Mouse (Mus musculus): ENCODE results near the gene Cdca8.
"Not testable (repeated sequence)": the region's sequence is repeated elsewhere in the genome, so short reads cannot be mapped to it uniquely, and the experiment has no call there.

Gene Cdca8

DNA sequence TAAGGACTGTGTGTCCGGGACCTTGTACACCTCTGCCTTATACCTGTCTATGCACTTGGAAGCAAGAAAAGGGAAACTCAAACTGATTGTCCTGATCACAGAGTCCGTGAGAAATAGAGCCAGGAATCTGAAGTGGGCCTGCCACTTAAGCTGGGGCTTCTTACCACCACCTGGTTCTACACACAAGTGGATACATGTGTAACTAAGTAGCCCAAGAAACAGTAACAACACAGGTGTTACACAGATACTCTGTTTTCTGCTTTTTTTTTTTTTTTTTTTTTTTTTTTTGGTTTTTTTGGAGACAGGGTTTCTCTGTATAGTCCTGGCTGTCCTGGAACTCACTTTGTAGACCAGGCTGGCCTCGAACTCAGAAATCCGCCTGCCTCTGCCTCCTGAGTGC lies at the start of gene Cdca8:
Gene Cdca8, minus strand, starts transcription at position 101 of the 400 bp plus-strand sequence.
- not testable (repeated sequence) for DNase-seq

- no peak for DNase-seq
These were observed 49.3 kb upstream of the Cdca8 start for GRCm38 (mm10) chr4:124988382-124988781.

DNA sequence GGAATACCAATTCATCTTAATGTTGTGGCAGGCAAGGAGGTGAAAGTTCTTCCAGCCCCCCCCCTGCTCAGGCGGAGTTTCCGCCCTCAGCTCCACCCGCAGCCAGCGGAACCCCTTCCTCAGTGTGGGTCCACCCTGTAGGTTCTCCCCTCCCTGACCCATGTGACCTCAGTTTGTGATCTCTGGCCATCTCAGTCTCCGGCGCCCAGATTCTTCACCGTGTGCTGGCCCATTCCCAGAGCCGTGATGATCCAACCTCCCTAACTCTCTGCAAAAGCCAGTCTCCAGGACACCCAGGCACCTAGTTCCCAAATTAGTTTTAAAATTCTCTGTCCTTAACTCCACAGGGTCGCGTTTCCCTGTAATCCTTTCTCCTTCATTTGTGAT lies 48.6 kb upstream of the Cdca8 start:
- no peak for DNase-seq

GRCm38 (mm10) chr4:124986739-124987710 lies 47.9 kb upstream of the Cdca8 start:
- DNase-seq: no peak

- DNase-seq: no peak
These were observed 46.8 kb upstream of the Cdca8 start, which contains the start of gene Rspo1 for GRCm38 (mm10) chr4:124985671-124986602. Gene Rspo1 (plus strand): TSS chr4:124986430.

DNA sequence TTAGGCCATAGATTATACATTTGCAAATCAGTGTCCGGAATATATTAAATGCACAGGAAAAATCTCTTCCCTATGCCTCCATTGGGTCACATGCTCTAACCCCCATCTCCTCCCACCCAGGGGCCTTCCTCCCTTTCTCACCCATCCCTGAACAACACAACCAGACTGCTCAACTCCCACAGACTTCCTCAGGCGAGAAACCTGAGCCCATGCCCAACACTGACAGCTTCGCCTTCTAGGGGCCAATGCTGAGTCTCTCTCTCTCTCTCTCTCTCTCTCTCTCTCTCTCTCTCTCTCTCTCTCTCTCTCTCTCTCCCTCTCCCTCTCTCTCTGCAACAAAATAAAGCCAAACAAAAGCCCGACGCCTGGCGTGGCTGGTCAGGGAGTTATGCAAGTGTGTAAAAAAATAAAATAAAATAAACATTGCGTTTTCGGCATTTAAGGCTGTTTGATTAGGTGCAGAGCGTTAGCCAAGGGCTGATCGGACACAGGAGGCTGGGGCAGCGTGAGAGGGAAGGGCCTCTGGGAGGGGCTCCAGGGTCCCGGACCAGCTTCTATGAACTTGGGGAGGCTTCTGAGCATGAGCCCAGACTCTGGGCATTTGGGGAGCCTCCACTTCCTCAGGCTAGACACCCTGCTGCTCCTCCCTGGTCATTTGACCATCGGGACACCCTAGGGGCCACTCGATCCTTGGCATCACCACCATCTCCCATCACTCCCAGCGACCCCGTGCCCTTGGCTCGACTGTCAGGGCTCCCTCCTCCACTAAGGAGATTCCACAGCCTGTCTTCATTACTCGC lies 46.0 kb upstream of the Cdca8 start:
- DNase-seq: no peak

DNA sequence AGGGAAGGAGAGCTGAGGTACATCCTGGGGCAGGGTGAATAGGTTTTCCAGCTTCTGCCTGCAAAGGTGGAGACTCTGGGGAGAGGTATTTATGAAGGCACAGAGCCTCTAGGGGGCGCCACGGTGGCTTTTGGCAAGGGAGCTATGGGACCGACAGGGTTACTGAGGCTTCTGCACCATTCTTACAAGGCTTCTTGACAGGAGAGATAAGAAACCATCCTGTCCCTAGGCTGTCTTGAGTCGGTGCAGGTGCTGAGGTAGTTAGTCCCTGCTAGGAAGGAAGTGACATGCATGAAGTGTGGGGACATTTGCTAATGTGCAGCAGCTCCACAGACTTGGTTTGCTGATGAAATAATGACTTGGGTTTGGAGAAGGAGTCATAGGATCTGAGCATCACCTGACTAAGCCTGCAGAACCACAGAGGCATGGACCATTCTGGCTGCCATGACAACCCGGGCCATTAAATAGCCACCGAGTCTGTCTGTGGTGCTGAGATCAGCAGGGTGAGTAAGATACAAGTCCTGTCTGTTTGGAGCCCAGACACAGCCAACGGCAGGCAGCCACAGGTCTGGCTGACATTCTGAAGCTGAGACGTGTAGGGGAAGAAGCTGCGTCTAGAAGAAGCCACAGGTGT lies 44.9 kb upstream of the Cdca8 start:
- DNase-seq: no peak

DNA sequence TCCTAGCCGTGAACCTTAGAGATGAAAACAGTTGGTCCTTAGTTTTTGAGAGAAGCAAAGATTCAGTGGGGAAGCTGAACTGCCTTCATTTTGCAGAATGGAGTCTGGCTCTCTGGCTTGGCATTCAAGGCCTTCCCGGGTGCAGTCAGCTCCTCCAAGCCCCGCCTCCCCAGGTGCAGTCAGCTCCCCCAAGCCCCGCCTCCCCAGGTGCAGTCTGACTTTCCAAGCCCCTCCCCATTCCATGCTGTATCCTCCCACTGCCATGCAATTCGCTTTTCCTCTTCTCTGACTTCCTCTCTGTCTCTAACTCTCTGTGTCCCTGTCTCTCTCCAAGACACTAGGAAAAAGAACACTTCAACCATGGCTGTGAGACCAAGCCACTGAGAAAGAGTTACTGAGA lies 39.1 kb upstream of the Cdca8 start:
- DNase-seq: no peak

DNA sequence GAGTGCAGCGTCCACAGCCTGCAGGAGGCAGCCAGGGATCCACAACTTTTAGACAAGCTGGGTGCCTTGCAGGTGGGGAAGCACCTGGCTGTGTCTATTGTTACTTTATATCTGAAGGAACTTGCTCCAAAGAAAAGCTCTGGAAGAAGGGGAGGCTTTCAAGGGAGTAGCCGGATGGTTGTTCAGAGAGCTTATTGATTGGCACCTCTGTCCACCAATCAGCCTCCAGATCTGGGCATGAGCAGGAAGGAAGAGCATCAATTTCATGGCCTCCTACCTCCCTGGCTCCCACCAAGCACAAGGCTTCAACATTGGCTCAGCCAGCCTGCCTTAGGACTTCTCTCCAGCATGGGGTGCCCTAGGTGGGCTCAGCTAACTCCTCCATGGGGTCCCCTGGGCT lies 34.2 kb upstream of the Cdca8 start:
- DNase-seq: no peak

GRCm38 (mm10) chr4:124972316-124972715 lies 33.2 kb upstream of the Cdca8 start:
- DNase-seq: no peak

DNA sequence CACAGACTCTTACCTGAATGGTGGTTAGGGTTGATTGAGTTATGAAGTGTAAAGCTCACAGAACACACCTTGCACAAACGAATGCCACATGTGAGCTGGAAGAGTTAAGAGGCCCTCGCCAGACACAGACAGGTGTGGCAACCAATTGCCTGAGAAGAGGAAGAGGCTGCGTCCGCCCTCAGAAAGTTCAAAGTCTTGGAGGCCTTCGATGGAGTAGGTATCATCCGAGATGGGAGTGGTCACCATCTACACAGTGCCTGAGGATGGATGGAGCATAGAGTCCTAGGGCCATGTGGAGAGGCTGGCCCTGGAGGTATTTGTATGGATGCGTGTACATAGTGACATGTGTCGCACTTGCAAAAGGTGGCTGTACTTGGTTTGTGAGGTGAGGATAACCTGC lies 32.0 kb upstream of the Cdca8 start:
- DNase-seq: no peak

- DNase-seq: no peak
These were observed 31.6 kb upstream of the Cdca8 start for GRCm38 (mm10) chr4:124970677-124971076.

DNA sequence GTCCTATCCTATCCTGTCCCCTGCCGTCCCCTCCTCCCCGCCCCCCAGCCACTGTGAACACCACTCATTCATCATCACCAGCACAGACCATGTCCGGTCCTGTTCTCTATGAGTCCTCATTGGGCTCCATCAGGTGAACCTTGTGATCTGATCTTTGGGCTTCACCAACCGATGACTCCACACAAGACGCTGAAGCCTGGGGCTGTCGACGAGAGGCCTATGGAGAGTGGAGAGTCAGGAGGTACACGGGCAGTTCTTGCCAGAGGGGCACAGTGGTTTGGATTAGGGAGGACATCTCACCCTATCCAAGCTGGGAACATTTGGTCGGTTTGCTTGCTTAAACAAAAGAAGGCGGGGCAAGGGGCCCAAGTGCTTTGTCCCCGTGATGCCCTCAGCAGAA lies 31.1 kb upstream of the Cdca8 start:
- no peak for DNase-seq

DNA sequence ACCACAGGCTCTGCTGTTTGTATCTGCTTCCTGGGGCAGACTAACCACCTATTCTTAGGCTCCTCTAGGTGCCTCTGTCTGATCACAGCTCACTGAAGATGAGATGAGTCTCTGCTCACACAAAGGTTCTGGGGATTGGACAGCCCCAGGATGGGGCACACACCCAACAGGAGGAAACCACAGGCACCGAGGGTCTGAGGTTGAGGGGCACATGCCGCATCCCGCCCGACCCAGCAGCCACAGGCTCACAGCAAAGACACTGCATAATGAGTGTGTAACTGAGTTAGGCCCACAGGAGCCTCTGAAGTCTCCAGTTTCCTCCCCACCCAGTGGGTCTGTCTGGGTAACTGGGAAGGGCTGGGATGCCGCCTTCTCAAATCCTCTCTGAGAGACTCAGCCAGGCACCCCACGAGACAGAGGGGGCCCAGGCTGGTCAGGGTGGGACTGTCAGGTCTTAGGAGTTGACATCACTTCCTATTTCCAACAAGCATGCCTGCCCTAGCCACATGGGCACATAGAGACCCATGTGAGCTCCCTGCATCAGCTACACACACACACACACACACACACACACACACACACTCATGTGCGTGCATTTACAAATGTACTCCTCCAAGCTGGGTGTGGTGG lies 30.2 kb upstream of the Cdca8 start:
- no peak for DNase-seq

GRCm38 (mm10) chr4:124968711-124969110 lies 29.6 kb upstream of the Cdca8 start:
- DNase-seq: no peak

DNA sequence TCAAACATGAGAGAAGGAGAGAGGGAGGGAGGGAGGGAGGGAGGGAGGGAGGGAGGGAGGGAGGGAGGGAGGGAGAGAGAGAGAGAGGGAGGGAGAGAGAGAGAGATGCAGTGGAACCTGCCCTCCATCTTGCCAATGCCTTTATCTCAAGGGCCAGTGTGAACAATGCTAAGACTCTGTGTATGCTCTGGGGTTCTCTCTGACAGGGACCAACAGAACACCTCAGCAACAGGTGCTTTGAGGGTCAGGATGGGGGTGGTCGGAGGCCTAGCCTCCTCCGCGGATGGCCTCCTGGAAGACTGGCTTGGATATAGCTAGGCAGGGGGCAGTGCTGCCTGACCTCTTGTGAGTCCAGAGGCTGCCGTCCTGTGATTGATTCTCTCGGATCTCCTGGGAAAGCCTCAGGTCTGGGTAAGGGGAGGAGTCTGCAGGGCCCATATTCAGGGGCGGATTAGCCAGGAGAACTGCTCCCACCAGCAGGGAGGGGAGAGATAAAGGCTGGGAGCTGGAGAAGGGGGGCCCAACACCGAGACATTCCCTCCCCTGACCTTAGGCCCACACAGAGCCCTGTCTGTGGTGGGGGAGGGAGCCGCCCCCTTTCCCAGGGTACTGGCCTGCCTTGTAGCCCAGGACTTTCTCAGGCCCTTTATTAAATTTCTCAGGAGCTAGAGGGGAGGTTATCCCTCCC lies 25.9 kb upstream of the Cdca8 start:
- no peak for DNase-seq

DNA sequence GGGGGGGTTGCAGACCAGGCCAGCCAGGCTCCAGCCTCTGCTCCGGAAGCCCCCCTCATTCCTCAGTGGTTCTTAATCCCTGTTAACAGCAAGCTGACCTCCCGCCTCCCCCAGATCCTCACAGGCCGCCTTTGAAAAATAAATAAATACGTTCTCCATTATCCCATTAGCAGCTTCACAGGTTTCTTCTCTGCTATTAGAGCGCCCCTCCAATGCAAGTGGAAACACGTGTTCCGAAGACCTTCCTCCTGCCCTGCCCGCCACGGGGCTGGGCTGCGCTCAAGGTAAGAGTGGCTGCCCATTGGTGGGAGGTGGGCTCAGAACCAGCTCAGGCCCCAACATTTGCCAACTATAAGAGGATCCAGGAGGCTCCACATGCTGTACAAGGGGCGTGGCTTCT lies 23.5 kb upstream of the Cdca8 start:
- no peak for DNase-seq

GRCm38 (mm10) chr4:124960940-124961339 lies 21.8 kb upstream of the Cdca8 start:
- DNase-seq: no peak

DNA sequence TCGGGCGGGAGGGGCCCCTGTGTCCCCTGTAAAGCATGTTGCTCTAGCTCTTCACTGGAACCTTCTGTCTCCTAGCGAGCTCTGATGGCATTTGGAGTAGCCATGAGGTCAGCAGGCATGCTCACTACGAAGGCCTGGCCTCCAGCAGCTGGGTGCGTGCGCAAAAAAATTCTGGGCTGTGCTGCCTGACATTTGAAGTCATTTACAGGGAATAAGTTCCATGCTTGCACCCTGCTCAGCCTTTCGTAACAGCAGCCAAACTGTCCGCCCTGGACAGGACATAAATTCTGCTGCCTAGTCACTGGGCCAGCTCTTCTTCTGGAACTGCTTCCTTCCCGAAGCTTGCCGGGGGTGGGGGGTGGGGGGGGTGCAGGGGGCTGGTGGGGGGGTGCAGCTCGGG lies 20.0 kb upstream of the Cdca8 start:
- no peak for DNase-seq

DNA sequence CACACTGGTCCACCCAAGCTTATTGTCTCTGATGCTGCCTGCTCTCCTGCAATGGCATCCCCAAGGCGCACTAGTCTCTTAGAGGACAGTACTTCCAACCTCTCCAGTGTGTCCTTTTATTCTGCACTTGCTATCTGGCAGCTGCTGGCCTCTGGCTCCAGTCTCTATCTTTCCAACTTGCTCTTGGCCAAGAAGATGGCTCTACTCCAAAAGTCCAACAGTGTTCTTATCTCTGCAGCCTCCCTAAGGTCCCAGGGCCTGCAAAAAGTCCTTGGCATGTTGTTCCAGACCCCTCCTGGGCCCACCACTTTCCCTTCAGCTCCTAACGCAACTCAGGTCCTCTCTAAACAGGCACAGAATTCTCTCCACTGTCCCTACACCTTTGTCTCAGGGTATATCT lies 18.2 kb upstream of the Cdca8 start:
- DNase-seq: no peak

GRCm38 (mm10) chr4:124953546-124953945 lies 14.4 kb upstream of the Cdca8 start:
- no peak for DNase-seq
